Mouse (Mus musculus) mesoderm, embryonic 11.5 days (tissue): Measurements from ENCODE around the gene Ccdc6.

Experiments
- DNase-seq: peaks from one replicate; pipeline ENCODE4 v3.0.0-alpha.2; 2012; ENCODE audit warnings: low read depth, low spot score

Ccdc6 gene

DNA sequence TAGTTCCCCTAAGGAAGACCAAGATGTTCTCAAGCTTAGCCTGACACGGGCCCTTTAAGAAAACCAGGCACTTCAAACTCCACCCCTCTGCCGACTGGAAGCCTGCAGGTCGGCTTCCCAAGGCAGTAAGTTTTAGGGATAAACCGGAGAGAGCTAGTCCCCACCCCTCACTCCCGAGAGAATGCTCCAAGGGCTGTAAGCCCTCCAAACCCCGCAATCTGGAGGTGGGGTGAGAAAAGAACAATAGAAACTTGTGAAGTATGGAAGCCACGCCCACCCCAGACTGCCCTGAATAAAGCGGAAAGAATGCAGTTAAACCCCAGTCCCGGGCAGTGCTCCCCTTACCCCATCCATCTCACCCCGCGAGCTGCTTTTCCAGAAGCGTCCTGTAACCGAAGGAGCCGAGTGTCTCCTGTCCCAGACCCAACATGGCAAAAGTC, 1.9 kb upstream of the Ccdc6 start:
- peak; percentile 74 for DNase-seq

DNA sequence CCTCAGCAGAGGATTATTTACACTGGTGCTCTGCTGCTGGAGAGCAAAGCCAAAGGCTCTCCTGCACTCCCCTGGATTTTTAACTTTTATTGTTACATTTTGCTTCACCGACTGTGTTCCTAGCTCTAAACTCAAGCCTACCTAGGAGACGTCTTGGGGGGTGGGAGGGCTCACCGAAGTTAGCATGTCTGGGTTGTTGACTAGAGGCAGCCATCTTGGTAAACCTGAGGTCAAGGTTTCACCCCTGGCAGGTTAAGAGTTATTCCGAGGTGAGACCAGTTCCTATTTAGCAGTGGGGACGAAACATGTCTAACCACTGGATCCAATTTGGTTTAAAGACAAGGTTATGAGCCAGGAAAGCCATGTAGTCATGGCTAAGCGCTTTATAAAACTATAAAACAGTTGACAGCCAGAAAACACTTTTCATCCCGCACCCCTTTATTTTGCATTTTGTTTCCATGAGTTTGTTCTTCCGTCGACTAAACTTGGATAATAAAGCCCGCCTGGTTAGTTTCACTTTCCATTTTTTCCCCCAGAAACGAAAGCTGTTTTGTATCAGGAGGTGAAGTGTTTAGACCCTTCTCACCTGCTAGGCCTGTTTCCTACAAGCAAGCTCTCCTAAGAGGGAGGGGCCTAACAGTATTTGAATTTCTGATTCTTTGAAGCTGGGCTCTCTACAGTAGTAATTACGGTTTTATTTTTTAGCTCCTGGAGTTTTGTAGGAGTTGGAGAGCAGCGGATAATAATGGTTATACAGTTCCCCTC, 1.2 kb upstream of the Ccdc6 start:
- no peak for DNase-seq

DNA sequence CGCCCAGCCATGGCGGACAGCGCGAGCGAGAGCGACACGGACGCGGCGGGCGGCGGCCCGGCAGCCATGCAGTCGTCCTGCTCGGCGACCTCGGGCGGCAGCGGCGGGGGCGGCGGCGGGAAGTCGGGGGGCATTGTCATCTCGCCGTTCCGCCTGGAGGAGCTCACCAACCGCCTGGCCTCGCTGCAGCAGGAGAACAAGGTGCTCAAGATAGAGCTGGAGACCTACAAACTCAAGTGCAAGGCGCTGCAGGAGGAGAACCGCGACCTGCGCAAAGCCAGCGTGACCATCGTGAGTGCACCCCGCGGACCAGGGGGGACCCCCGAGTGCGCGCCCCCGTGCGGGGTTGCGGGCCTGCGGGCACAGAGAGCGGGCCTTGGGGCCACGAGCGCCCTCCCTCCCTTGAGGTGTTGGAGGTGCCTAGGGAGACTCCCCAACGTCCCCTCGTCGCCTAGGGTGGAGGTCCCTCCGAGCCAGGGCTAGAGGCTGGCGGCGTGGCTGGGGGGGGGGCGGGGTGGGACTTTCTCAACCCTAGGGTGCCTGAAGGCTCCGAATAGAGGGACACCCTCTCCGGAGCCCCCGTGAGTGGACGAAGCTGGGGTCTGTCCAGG, 475 bp downstream of the Ccdc6 start:
- DNase-seq, result no peak

DNA sequence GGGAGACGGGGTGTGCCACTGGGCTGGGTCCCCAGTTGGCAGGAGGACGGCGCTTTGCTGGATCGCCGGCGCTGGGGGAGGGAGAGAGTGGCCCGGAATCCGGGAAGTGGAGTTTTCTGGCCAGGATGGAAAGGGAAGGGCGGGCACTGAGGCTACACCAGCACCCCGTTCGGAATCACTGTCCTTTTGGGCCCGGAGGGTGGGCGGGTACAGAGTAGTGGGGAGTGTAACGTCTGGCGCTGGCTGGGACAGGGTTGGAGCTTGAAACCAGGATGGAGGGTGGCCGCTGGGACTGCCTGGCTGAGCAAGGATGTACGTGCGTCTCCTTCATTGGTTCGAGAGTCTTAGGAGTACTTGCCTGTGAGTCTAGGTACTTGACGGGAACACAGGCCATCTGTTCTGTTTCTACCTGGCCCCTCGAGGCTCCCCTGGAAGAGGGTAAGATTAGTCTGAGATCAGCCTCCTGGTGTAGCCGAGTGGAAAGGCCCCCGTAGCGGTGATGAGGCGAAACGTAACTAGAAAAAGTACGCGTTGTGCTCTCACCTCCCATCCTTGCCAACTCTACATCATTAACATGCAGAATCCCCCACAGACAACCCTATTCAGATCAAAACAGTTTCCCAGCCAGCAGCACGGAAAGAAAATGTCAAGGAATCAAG, 1.1 kb downstream of the Ccdc6 start:
- DNase-seq, result no peak

DNA sequence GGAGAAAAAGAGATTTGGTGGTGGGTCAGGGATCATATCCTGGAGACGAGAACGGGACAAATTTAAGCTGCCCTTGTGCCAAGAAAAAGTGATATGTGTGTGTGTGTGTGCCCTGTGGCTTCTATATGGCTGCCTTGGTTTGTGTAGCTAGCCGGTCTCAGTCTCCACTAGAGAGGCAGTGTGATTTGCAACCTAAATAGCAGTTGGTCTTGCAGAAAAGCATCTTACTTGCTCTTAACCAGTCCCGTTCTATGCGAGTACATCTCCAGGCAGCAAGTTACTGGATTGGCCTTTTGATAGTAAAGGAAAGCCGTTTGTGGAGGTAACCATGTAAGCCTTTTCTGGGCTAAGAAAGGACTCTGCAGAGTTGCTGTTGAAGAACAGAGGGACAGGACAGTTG, 1.7 kb downstream of the Ccdc6 start:
- no peak for DNase-seq

DNA sequence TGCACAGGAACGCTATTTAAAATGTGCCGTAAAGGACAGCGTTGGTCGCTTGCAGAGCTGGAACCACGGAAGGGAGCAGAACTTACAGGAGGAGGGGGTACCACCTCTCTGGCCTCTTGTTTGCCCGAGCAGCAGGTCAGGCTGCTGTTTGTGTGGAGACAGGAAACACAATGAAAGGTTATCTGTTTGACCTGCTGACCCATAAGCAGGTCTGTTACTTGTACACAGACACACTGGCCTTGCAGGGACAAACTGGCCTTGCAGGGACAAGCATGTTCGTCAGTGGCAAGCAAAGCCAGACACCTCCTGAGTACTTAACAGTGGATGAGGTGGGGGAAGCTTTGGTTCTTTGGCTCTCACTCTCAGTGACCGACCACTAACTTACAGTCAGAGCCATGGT, 2.1 kb downstream of the Ccdc6 start:
- DNase-seq, result no peak

DNA sequence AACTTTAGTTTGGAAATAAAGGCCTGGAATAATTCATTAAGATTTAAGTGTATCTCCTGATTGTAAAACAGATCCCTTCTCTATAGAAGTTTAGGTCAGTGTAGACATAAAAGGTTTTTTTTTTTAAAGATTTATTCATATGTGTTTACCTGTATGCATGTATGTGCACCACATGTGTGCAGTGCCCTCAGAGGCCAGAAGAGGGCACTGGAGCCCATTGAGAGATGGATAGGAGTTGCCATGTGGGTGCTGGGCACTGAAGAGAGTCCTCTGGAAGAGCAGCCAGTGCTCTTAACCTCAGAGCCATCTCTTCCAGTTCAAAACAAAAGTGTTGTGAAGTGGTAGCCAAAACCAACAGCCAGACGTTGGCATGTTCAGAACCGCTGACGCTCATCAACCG, 5.2 kb downstream of the Ccdc6 start:
- no peak for DNase-seq

DNA sequence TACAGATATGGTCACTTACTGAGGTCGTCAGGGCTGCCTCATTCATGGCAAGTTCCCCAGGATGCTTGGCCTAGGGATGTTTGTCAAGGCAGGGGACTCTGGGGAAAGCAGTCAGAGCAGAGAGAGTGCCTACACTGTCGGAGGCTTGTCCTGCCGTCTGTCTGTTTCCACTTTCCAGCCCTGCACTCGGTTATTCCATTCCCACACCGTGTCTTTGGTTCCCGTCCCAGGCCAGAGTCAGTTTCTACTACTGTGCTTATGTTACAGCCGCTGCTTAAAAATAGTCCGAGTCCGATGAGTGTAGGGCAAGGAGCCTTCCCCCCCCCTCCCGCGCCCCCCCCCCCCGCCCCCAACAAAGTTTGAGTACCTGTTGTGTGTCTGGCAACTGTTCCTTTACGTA, 11.1 kb downstream of the Ccdc6 start:
- no peak for DNase-seq

DNA sequence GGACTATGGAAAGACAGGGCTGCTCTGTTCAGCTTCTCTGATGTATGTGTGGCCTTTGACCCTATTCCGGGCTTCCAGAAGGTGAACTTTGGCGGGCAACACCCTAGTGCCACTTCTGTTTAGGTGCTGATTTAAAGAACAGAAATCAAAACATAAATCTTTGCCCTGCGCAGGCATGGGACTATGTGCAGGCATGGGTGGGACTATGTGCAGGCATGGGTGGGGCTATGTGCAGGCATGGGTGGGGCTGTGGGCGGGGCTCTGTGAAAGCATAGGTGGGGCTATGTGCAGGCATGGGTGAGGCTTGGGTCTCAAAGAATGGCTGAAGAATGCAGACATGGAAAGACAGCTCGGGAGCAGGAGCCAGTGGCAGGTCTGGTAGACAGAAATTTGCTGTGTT, 13.1 kb downstream of the Ccdc6 start:
- no peak for DNase-seq

DNA sequence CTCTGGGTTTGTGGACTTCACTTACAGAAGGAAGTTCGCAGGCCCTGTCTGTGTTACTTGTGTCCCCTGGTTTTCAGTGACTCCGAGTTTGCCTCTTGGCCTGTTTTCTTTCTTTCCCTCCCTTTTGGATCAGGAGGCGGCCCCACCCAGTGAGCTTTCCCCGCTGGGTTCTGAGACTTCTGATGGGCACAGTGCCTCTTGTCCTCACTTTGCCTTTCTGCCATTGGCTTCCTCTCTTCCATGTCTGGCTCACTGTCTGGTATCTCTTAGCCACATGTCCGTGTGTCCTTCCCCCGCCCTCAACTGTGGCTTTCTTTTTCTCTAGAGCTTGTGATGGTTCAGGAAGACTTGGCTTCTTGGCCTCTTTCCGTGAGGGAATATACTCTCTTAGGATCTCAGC, 13.9 kb downstream of the Ccdc6 start:
- DNase-seq, result no peak

DNA sequence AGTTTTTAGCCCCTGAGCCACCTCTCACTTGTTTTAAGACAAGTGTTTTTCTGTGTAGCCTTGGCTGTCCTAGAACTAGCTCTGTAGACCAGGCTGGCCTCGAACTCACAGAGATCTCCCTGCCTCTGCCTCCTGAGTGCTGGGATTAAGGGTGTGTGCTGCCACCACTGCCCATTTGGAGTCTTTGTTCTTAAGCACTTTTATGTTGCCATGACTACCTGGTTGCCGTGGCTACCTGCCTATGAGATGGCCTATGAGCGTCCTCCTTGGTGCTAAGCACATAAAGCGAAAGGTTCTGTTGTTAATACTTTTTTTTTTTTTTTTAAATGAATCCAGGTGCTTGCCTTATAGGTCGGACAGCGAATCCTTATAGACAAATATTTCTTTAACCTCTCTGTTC, 14.7 kb downstream of the Ccdc6 start:
- DNase-seq, result no peak

DNA sequence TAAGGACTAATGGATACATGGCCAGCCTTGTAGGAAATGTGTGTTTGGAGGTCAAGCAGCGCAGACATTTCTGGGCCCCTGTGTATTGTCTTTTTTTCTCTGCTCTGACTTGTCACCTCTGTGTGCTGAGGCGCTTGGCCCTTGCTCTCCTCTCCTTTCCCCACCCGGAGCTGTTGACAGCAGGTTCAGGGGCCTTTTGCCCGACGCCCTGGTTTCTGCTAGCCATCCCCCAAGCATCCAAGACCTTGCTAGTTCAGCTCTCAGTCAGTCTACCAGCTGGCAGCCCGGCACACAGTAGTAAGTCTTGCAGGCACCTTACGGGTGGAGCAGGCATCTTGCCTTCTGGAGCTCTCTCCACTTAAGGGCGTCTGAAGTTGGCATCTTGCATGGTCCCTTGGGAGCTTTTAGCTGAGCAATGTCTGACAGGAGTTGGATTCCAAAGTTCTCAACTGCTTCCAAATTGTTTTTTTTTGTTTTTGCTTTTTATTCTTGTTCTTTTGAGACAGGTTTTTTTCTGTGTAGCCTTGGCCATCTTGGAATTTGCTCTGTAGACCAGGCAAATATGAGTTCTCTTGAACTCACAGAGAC, 17.2 kb downstream of the Ccdc6 start:
- DNase-seq, result no peak

DNA sequence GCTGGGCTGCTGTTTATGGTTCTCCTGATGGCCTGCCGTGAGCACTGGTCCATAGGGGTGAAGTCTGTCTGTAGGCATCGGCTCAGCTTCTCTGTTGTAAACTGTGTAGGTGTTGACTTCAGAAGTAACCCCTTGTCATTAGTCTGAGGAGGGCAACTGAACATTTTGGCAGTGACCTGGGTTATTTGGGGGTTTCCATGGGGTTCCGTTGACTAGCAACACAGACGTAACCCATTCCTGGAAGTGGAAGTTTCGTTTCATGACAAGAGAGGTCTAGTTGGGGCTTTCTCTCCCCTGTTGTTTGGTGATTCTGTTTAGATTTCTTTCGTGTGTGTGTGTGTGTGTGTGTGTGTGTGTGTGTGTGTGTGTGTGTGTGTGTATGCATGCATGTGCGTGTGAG, 19.5 kb downstream of the Ccdc6 start:
- DNase-seq, result no peak

DNA sequence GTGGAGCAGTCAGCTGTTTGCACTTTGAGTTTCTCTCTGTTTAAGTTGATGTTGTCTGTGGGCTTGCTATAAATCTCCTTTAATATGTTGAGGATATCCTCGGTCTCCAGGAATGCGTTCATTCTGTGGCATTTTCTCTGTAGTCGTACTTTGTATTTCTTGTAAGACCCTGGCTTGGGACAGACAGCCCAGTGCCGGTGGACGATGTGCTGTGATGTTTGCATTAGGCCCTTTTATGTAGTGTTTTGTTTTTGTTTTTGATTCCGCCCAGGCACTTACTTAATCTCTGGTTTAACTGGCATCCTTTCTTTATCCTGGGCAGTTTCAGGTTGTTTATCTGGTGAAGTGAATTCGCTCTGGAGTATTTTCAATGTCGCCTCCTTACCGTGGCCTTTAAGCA, 22.5 kb downstream of the Ccdc6 start:
- no peak for DNase-seq

DNA sequence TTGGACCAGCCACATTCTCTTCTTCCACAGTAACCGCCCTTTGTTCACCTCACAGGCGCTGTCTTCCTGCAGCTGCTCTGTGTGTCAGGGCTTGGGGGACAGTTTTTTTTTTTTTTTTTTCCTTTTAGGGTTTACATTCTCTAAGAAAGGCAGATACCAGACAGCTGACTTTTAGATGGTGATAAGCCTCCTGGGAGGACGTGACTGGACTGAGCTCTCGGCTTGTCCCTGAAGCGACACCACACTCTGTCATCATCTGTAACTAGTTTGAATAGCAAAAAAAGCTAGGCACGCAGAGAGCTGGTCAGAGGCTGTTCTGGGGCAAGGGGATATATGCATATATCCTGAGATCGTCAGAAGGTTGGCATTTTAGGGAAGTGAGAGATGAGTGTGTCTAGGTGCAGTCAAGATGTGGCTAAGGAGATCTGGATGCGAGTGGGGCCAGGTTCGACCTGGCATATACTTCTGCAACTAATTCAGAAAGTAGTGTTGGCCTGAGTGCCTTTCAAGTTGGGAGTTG, 23.0 kb downstream of the Ccdc6 start:
- no peak for DNase-seq

DNA sequence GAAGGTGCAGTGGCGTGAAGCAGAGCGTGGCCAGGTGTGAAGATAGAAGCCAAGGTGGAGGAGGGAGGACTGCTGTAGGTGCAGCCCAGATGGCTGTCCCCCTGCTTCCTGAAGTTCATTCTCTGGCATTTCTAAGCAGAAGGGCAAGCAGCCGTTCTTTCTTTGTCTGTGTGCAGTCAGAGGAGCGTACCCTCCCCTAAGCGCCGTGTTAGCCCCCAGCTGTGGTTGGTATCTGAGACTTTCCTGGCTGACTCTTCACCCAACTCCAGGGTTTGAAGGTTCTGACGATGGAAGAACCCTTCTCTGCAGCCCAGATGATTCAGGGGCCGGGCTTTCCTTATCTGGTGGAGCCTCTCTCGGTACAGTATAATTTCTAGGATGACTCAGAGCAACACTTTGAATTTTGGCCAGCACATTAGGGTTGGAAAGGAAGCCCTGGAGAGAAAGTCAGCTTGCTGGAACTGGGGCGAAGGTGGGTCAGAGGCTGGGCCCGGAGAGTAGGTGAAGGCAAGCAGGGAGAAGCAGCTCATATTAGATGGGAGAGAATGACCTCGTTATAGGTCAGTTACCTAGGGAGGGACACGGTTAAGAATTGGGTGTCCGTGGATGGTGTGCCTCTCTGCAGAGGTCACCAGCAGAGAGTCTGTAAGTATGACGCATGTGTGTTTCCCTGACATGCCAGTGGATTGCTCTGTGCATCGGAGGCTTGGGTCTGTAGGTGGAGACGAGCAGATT, 23.9 kb downstream of the Ccdc6 start:
- DNase-seq, result no peak

DNA sequence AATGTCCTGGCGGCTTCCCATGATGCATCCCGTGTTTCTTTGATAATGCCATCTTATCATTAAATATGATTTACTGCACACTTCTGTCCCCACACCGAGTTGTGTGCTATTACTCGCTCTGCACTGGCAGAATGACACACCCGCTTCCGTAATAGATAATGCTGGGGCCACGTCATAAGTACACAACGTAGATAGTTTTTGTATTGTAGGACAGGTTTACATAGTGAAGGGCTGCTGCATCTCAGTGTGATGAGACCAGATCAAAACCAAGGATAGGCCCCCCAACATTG, 24.4 kb downstream of the Ccdc6 start:
- no peak for DNase-seq

DNA sequence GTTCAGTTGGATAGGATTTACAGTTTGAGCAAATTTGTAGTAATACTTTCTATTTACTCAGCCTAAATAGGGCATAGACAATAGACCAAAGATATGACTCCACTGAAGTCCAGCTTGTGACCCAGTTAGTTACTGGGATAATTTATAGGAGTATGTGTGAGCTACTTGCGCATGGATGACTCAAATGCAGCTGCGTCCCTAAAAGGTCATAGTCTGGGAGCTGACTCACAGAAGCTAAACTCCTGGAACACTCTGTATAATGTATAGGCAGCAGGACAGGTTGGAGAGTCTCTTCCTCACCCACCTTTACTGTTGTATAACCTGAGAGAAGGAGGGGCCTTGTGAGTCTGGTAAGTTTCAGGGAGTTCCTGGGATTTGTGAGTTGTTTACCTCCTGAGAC, 26.5 kb downstream of the Ccdc6 start:
- no peak for DNase-seq

DNA sequence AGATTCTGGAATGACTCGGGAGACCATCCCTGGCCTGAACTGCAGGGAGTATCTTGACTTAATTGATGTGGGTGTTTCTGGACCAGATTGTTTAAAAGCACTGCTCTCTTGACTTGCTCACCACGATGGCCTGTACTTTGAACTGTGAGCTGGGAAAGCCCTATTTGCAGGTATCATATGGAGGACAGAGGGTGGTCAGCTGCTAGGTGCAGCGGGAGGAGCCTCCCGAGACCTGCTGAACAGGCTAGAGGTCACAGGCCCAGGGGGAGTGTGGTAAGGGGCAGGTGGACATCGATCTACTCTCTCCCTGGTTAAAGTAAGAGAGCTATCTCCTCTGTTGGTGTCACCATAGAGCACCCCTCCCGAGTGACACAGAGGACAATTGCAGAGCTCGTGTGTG, 28.6 kb downstream of the Ccdc6 start:
- no peak for DNase-seq

DNA sequence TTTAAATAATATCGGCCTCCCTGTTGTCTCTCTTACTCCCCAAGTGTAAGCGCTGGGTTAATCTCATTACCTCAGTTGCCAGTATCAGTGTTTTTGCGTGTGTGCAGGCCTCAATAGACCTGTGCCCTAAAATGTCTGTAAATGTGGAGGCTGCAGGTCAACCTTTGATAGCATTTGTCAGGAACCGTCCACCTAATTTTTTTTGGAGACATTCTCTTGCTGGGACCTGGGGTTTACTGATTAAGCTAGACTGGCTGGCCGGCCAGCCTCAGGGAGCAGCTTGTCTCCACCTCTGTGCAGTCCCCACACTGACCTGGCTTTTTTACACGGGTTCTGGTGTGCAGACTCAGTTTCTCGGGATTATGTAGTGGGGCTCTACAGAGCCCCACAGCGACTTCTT, 30.4 kb downstream of the Ccdc6 start:
- no peak for DNase-seq

DNA sequence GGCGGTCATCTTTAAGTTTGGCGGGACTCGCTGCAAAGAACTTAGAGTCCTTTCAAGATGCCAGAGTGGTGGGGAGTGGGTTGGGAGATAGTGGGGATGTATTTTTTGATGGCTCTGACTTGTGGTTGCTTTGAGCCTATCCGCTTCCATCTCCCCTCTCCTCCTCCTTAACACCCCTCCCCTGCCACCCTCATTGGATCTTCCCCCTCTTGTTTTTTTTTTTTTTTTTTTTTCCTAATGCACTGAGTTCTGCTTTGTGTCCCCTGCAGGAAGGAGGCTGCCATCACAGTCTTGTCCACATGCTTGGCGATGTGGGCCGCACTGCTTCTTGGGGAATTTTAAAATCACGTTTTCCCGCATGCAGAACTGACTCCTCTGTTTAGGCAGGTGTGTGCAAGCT, 31.5 kb downstream of the Ccdc6 start:
- DNase-seq, result no peak

DNA sequence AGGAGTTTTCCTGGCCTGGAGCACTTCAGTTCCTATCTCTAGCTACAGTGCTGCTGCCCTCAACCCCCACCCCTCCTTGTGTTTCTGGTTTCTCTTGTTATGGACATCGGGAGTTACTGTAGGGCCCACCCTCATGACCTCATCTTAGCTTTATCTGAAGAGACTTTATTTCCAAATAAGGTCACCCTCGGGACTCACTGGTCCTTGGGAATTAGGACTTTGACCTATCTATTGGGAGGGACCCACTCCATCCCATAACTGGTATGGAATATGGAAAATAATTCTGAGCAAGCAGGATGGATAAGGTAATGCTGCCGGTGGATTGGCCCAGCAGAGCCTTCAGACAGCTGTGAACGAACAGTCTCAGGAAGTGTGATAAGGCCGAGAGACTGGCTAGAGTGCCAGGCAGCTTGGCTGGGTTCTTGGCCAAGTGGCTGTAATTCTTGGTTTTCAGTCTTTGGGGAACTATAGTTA, 35.2 kb downstream of the Ccdc6 start:
- no peak for DNase-seq
